Mouse (Mus musculus) layer of hippocampus, adult 18-20 months (tissue): ENCODE results near the gene Selenom. TPM values are rescaled to one million over a fixed set of nuclear protein-coding genes. Genes with fewer than 3 reads are reported as not detected.

Experiments used
- DNase-seq, 2 experiments: peaks; one replicate each; pipeline ENCODE4 v3.0.0; 2022; ENCODE audit warnings: low spot score in 2 of 2
- total RNA-seq, 2 experiments: library from RNA; stranded (reverse); gene quantifications; 2 replicates each; pipeline ENCODE4 v1.2.3; 2021

Gene Selenom
- total RNA-seq, 2 experiments from 2014 or later, result 194 to 199 TPM

DNA sequence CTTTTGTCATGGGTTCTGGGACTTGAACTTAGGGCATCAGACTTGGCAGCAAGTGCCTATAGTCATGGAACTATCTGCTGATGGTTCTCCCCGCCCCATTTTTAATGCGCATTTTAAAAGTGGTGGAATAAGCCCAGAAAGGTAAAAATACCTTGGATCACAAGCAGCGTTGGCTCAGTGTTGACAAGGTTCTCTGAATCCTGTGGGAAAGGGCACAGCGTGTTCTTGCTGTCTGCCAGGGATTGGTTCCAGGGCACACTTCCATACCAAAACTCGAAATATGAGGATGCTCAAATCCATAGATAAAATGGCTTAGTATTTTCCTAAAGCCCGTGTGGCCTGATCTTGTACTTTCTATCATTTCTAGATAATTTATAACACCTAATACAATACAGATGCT is 1.2 kb upstream of the Selenom start:
- DNase-seq, result no peak

- no peak for DNase-seq
These were observed 732 bp downstream of the Selenom start for GRCm38 (mm10) chr11:3515216-3515615.

DNA sequence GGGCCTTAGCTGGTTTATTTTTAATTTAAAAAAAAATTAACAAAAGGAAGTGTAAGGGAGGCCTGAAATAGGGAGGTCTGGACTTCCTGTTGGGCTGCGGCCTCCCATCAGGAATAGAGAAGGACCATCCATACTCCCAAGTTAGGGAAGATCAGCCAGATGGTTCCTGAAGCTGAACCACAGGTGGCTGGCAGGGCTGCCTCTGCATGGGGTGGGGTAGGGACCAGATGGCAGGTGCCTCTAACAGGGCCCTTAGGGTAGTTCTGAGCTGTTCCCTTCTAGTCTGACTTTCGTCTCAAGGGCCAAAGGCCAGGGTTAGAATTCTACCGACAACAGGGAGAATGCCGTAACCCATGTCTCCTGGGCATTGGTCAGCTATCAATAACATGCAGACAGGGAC is 1.2 kb downstream of the Selenom start:
- no peak for DNase-seq

DNA sequence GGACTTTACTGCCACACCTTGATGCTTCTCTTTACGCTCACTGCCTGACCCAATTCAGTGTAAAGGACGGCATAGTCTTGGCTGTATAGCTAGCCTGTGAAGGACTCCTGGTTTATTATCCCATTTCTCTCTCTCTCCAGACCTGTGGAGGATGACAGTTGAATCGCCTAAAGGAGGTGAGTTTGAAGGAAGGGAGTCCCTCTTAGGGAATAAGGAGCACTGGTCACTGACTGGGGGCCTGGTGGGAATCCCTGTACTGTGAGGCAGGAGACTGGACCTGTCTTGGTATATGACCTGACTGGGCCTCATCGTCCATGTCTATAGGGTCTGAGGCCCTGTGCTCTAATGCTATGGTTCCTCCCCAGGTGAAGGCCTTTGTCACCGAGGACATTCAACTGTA is 1.6 kb downstream of the Selenom start:
- DNase-seq, result no peak

DNA sequence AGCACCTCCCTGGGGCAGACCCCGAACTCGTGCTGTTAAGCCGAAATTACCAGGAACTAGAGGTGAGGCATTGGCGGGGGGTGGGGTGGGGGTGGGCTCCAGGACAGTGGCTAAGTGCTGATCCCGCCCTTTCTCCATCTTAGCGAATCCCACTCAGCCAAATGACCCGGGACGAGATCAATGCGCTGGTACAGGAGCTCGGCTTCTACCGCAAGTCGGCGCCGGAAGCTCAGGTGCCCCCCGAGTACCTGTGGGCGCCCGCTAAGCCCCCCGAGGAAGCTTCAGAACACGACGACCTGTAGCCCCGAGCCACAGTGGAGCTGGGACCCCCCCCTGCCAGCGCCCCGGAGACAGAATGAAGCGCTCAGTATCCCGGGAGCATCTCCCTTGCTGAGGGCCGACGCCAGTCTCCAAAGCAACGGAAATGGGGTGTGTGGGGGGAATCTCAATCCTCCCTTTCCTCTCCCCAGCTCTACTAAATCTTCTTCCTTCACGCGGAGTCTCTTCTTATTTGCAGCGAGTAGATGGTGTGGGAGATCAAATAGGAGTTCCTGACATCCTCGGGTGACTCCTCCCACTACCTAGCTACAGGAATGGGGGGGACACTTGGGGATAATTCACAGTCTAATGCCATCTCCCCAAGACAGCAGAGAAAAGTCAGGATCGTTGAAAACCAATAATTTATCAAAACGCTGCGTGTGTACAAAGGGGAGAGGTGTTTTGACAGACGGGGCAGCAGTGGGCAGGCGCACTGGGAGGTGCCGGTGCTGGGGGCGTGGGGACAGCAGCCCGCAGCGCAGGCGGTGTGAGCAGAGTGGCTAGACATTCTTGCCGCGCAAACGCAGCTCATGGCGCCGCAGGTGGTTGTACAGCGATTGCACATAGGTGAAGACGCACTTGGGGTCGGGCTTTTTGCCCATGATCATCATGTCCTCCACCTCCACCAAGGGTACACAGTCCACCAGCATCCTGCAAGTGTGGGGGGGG is 2.7 kb downstream of the Selenom start:
- peak in 1 of 2 experiments; percentile 46 for DNase-seq

GRCm38 (mm10) chr11:3517846-3518732 is 3.6 kb downstream of the Selenom start:
- DNase-seq, result no peak

DNA sequence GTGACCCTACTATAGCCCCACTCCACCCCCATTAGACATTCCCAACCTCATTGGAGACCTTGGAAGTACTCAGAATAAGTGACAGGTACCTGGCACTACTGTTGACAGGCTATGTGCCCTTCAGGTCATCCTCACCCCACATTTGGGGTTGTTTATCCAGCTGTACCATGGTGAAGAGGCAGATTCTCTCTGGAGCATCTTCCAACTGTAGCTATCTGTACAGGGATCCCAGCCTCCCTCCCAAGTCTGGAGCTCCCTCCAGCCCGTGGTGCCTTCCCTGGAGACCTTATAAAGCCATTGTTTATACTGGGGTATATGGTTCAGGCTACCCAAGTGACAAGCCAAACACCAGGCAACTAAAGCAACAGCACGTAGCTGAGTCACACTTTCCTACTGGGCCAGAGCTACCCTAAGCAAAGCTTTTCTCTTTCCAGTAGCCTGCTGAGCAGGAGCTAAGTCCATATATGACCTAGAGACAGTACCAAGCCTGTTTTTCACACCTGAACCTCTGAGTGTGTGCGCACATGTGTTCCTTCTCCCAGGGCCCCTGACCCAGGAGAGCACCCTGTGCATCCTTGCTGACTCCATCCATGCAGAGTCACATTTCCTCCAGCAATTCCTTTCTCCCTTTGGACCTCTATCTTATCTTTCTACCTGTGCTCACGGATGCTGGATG is 4.7 kb downstream of the Selenom start:
- no peak for DNase-seq

- no peak for DNase-seq
These were observed 5.4 kb downstream of the Selenom start for GRCm38 (mm10) chr11:3519756-3520398.

GRCm38 (mm10) chr11:3520919-3521318 is 6.4 kb downstream of the Selenom start:
- DNase-seq, result no peak

GRCm38 (mm10) chr11:3521339-3522224 is 7.1 kb downstream of the Selenom start:
- no peak for DNase-seq

- no peak for DNase-seq
These were observed 8.0 kb downstream of the Selenom start for GRCm38 (mm10) chr11:3522285-3523000.

DNA sequence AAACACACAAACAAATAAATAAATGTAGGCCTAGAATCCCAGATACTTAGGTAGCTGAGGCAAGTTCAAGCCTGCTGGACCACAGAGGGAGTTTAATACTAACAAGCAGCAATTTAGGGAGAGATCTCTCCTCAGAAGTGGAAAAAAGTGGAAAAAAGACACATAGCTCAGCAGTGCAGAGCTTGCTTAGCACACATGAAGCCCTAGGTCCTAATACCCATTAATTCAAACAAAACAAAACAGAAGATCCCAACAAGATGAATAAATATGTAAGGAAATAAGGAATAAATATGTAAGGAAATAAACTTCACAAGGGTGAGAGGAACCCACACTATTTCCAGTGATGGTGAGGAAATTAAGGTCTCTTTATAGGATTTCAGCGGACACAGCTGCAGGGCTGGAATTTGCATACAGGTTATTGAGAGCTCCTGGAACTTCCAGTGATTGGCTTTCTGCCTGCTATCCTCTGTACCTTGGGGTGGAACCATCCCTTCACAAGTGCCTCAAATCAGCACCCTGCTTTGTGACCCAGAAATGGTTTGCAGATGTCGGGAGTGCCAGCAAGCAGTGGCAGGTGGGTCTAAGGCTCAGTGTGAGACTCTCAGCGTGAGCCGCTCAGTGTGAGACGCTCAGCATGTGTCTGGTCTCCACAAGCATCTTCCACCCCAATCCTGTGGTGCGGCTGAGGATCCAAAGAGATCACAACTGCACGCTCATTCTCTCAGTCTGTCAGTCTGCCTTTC is 9.5 kb downstream of the Selenom start:
- DNase-seq, result no peak

DNA sequence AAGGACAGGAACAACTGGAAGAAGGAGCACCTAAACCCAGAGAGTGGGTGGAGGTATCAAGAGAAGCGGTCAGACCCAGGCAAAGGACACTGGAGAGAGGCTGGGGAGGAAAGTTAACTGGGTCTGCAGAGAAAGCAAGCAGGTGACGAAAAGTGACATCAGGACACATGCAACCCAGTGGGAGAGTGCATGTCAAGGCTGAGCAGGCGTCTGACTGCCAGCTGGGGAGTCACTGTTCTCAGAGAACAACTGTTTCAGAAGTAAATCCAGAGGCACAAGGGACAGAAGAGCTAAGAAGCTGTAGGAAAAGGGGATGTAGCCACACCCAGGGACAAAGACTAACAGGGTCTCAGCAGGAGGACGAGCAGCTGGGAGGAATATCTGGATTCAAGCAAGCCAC is 11.1 kb downstream of the Selenom start:
- no peak for DNase-seq

GRCm38 (mm10) chr11:3526207-3526606 is 11.7 kb downstream of the Selenom start:
- no peak for DNase-seq

DNA sequence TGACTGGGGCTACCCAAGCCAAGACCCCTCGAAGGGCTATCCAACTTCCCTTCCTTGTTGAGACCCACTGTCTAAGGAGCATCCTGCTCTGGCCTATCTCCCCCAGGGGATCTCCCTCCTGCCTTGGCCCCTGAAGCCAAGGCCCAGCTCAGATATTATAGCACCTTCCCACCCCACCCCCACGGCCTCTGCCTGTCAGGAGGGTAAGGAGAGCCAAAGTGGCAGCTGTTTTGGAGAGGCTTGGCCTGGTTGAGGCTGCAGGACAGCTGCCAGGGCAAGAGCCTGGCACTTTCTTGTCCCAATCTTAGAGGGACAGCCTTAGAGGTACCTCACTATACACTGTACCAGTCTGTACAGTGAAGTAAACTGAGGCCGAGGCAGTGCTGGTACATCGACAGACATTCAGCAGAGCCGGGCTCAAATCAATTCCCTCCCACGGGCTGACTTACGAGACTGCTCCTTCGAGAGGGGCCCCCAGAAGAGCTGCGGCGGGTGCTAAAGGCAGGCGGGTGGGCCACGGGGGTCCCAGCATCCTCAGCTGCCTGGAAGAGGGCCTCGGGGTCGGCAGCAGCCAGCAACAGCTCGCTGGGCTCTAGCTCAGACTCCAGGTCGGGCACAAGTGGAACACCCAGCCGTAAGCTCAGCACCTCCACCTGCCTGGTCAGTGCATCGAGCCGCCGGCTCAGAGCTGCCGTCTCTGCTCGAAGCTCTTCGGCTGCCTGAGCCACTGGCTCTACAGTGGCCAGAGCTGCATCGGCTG is 12.7 kb downstream of the Selenom start:
- DNase-seq, result no peak

- no peak for DNase-seq
These were observed 13.3 kb downstream of the Selenom start for GRCm38 (mm10) chr11:3527766-3528165.

- DNase-seq, result no peak
These were observed 13.7 kb downstream of the Selenom start for GRCm38 (mm10) chr11:3528208-3528607.
